Mouse (Mus musculus) stomach, embryonic 15.5 days (tissue): ENCODE results near the gene Mgmt. TPM values are rescaled to one million over a fixed set of nuclear protein-coding genes. Genes with fewer than 3 reads are reported as not detected.

Experiments used
- ATAC-seq: fragments of 200-750 bp; cut with Nextera tagmentation; 2 replicates; pipeline ENCODE4 v1.8.0; 2017; ENCODE audit warnings: low read depth, moderate number of reproducible peaks, moderate TSS enrichment; ENCODE audit not compliant: insufficient read depth, low FRiP score
- H3K27ac ChIP-seq: fragments of 300-500 bp; sonication (generic); 2 replicates; pipeline ENCODE4 v1.5.1; 2015; ENCODE audit warnings: mild to moderate bottlenecking, inconsistent platforms
- H3K27me3 ChIP-seq: fragments of 300-500 bp; sonication (generic); replicated peaks from 2 replicates; pipeline ENCODE4 v1.6.1; 2015; ENCODE audit warnings: inconsistent platforms
- H3K36me3 ChIP-seq: fragments of 300-500 bp; sonication (generic); 2 replicates; pipeline ENCODE4 v1.6.1; 2015; ENCODE audit warnings: inconsistent platforms
- H3K4me1 ChIP-seq: fragments of 300-500 bp; sonication (generic); 2 replicates; pipeline ENCODE4 v1.6.1; 2015; ENCODE audit warnings: inconsistent platforms
- H3K4me2 ChIP-seq: fragments of 300-500 bp; sonication (generic); 2 replicates; pipeline ENCODE4 v1.6.1; 2015; ENCODE audit warnings: mild to moderate bottlenecking, inconsistent platforms
- H3K4me3 ChIP-seq: fragments of 300-500 bp; sonication (generic); replicated peaks from 2 replicates; pipeline ENCODE4 v1.5.1; 2015; ENCODE audit warnings: inconsistent platforms
- H3K9ac ChIP-seq: fragments of 300-500 bp; sonication (generic); 2 replicates; pipeline ENCODE4 v1.6.1; 2015; ENCODE audit warnings: inconsistent platforms
- H3K9me3 ChIP-seq: fragments of 300-500 bp; sonication (generic); 2 replicates; pipeline ENCODE4 v1.6.1; 2016; ENCODE audit warnings: inconsistent platforms
- WGBS: fragments of 180-500 bp; shearing (Covaris S2); methylation state at CpG from one replicate; pipeline ENCODE4 v1.1.7; 2015; 5-methylcytosine and 5-hydroxymethylcytosine counted together
- polyA plus RNA-seq: library from polyadenylated mRNA; unstranded; fragments of >200 nt; fragmentation: Nextera tagmentation; extraction: Ambion mirVana; gene quantifications from 2 replicates; pipeline ENCODE4 v1.2.1, GENCODE M21; 2015

Gene Mgmt
- polyA plus RNA-seq, 1 experiment from 2014 or later: 6.2 TPM

DNA sequence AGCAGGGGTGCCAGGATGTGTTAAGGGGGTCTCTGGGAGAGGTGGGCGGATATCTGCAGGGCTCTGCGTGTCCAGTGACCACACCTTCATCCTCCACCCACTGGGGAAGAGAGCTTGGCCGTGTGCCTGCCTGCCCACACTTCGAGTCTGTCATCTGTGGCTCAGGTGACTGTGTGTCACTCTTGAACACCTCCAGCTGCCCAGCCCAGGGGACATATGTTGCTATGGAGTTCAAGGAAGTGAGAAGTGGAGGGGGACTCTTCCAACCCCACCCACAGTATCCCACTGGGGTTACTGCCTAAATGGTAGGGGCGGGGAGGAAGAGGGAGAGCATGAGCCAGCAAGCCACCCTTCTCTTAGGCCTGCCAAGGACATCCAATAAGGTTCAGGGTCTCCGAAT lies 192.7 kb downstream of the Mgmt start:
- no peaks in the 10 kb centered on the region for H3K27me3 ChIP-seq
- ATAC-seq: no peak
- no peak overlapping the region for H3K9ac ChIP-seq
- no peaks in the 10 kb centered on the region for H3K36me3 ChIP-seq
- no peaks in the 10 kb centered on the region for H3K9me3 ChIP-seq
- peaks cover 21% of the 10 kb centered on the region for H3K4me1 ChIP-seq
- 54% methylated on average over 6 of the region's 6 CpGs for WGBS
- no peak overlapping the region for H3K4me2 ChIP-seq
- H3K4me3 ChIP-seq: no peak overlapping the region
- H3K27ac ChIP-seq: no peak overlapping the region; the same call in 1 of the 2 replicates

DNA sequence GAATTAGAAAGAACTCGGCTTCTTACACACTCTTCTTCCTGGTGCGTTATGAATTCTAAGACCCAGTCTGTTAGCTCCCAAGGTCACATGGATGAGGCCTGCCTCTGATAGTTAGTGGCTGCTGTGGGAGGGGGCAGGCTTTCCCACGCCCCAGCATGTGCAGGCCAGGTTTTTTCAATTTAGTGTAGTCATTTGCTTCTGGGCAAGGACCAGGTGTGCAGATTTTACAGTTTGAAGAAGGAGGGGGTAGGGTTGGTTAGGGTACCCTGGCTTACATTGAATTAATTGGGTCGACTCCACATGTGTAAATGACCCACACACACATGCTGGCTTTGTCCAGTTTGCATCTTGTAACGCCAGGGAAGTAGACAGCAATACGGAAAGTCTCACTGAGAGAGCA lies 193.7 kb downstream of the Mgmt start:
- Histone ChIP-seq H3K9me3 (no peaks in the 10 kb centered on the region), H3K4me2 (no peak overlapping the region), H3K36me3 (no peaks in the 10 kb centered on the region), H3K4me1 (peaks cover 21% of the 10 kb centered on the region), H3K9ac (no peak overlapping the region), H3K4me3 (no peak overlapping the region), H3K27ac (no peak overlapping the region), H3K27me3 (no peaks in the 10 kb centered on the region)
- no peak for ATAC-seq
- 83% methylated on average over 6 of the region's 6 CpGs for WGBS

DNA sequence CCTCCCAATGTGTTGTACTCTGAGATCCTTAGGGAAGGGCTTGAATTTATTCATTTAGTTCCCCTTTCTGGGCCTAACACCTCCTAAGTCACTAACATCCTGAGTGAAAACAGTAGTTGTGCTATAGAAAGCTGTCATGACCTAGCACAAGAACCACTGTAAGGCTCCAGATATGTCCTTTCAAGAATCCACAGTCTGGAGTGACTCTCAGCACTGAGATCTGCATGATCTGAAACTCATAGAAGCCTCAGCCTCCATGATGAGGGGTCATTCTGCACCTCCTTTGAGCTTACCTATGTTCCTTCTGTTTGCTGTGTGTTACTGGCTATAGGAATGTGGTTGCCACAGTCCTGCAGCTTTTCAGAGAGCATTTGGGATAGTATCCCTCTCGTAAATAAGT lies 200.1 kb downstream of the Mgmt start:
- ATAC-seq: no peak
- 80% methylated on average over 1 of the region's 1 CpGs for WGBS
- no peak overlapping the region for H3K4me3 ChIP-seq
- no peaks in the 10 kb centered on the region for H3K9me3 ChIP-seq
- no peaks in the 10 kb centered on the region for H3K36me3 ChIP-seq
- no peaks in the 10 kb centered on the region for H3K4me1 ChIP-seq
- no peak overlapping the region for H3K9ac ChIP-seq
- no peak overlapping the region for H3K27ac ChIP-seq
- no peaks in the 10 kb centered on the region for H3K27me3 ChIP-seq
- H3K4me2 ChIP-seq: no peak overlapping the region

DNA sequence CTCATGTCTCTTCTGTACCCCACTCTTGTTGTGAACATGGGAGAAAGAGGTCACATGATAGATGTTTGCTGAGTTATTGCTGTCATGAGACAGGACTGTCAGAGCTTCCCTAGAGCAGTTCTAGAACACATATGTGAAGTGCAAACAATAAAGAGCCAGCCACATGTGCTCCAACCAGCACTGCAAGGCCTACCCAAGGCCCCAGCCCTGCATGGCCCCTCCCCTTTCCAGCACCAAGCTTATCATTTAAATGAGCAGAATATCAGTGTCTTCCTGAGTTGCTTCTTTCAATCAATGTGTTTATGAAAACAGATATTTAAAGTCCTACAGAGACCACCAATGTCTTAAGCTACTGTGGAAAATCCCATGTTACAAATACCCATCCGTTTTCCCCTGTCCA lies 201.3 kb downstream of the Mgmt start:
- 89% methylated on average over 1 of the region's 1 CpGs for WGBS
- no peak overlapping the region for H3K4me2 ChIP-seq
- H3K27ac ChIP-seq: no peak overlapping the region
- no peak for ATAC-seq
- H3K36me3 ChIP-seq: no peaks in the 10 kb centered on the region
- no peak overlapping the region for H3K9ac ChIP-seq
- H3K27me3 ChIP-seq: no peaks in the 10 kb centered on the region
- no peak overlapping the region for H3K4me3 ChIP-seq
- H3K4me1 ChIP-seq: no peaks in the 10 kb centered on the region
- no peaks in the 10 kb centered on the region for H3K9me3 ChIP-seq

DNA sequence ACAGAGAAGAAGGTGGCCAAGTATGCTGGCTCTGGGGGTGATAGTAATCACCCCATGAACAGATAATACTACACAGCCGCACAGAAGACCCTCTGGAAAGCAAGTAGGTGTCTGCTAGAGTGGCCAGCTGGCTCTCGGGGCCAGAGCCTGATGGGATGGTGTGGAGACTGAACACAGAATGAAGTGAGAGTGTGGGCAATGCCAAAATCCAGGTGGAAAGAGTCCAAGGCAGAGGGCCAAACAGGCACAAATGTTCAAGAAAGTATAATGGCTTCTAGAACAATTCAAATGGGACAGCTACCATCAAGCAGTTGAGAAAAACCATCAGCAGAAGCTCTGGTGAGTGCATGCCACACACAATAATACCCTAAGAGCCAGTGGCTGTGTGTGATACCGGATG lies 205.4 kb downstream of the Mgmt start:
- no peak overlapping the region for H3K4me2 ChIP-seq
- no peaks in the 10 kb centered on the region for H3K4me1 ChIP-seq
- no peaks in the 10 kb centered on the region for H3K27me3 ChIP-seq
- no peaks in the 10 kb centered on the region for H3K9me3 ChIP-seq
- WGBS: 92% methylated on average over 3 of the region's 3 CpGs
- ATAC-seq: no peak
- no peaks in the 10 kb centered on the region for H3K36me3 ChIP-seq
- H3K9ac ChIP-seq: no peak overlapping the region
- H3K4me3 ChIP-seq: no peak overlapping the region
- H3K27ac ChIP-seq: no peak overlapping the region

DNA sequence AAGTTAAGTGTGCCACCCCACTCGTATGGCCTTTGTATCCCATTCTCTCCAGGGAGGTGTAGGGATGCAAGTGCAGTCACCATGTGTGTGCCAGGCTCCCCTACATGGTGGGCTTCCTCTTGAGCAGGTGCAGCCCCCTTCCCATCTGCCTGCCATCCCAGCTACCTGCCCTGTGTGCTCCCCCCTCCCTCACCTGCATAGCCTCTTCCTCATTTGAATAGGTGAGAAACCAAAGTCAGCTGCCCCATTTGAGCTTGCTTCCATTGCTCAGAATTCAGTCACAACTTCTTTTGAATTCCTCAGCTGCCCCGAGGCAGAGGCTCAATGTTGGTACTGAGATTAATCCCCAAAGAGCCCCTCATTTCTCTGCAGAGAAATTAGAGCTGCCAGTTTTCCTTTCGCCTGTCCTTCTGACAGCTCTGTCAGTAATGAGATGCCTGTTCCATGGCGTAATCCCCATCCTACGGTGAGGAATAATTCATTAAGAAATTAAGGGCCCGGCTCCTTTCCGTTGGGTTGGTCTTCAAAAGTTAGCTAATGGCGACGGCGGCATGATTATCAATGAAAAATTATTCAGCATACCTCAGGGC lies 208.3 kb downstream of the Mgmt start:
- Histone ChIP-seq H3K27me3 (no peaks in the 10 kb centered on the region), H3K36me3 (no peaks in the 10 kb centered on the region), H3K9ac (no peak overlapping the region), H3K9me3 (no peaks in the 10 kb centered on the region), H3K4me1 (no peaks in the 10 kb centered on the region), H3K4me3 (no peak overlapping the region), H3K27ac (no peak overlapping the region), H3K4me2 (no peak overlapping the region)
- ATAC-seq: no peak
- 84% methylated on average over 10 of the region's 10 CpGs for WGBS

DNA sequence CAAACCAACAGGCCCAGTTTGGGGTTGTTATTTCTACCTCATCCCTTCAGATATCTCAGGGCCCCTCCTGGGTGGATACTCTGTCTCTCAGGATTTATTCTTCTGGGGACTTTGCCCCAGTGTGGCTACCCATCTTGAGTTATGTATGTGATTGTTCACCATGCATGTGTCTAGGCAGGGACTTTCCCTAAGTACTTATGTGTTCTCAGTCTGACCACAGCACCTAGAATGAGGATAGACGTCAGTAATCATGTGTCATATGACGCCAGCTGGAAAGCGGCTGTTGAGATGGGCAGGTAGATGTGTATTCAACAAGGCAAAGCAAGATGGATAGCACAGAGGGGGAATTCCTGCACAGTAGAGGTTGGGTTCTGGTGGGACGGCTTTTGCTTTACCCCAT lies 217.7 kb downstream of the Mgmt start:
- Histone ChIP-seq H3K4me1 (no peaks in the 10 kb centered on the region), H3K9me3 (0 out of 2 replicates have a peak, but pooled peaks cover 5% of the 10 kb centered on the region), H3K4me2 (no peak overlapping the region), H3K27me3 (no peaks in the 10 kb centered on the region), H3K4me3 (no peak overlapping the region), H3K27ac (no peak overlapping the region), H3K36me3 (no peaks in the 10 kb centered on the region), H3K9ac (no peak overlapping the region)
- 91% methylated on average over 4 of the region's 4 CpGs for WGBS
- ATAC-seq: no peak

DNA sequence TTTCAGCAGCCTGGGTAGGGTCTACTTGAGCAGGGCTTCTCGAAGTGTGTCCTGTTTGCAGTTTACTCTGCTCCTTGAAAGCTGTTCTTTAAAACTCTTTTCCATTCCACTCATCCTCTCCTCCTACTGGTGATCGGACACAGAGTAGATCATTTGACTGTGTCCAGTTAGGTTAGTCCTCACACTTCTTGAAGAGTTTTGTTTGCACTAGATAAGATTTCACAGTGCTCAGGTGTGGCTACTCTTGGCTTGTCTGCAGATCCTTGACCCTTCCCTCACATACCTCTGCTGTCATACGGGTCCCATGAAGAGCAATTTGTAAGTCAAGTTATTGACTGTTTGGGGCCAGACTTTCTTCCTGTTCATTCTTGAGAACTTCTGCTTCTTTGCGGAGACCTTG lies 221.8 kb downstream of the Mgmt start:
- Histone ChIP-seq H3K4me1 (no peaks in the 10 kb centered on the region), H3K4me3 (no peak overlapping the region), H3K27ac (no peak overlapping the region), H3K4me2 (no peak overlapping the region), H3K36me3 (no peaks in the 10 kb centered on the region), H3K9me3 (0 out of 2 replicates have a peak, but pooled peaks cover 5% of the 10 kb centered on the region), H3K9ac (no peak overlapping the region), H3K27me3 (no peaks in the 10 kb centered on the region)
- WGBS: 57% methylated on average over 4 of the region's 4 CpGs
- no peak for ATAC-seq

DNA sequence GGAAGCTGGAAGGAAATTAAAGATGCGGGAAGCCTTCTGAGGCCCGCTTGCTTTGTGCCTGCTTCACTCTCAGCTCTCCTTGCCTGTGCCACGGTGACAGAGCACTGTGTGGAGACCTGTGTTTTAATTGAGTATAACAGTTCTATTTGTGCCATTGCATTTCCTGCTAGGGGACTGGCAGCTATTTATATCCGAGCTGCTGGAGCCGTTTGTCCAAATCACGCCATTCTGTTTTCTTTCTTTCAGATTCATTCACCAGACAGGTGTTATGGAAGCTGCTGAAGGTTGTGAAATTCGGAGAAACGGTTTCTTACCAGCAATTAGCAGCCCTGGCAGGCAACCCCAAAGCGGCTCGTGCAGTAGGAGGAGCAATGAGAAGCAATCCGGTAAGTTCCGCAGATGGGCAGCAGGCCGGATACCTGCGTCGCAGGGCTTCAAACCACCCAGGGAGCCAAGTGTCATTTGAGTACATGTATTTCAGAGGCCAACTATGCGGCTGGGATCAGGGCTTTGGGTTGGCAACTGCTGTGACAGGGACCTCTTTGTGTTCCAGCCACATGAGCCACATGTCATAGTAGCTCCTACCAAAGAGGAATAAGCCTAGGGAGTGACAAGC lies 226.9 kb downstream of the Mgmt start:
- WGBS: 74% methylated on average over 16 of the region's 16 CpGs
- no peaks in the 10 kb centered on the region for H3K27me3 ChIP-seq
- ATAC-seq: no peak
- no peaks in the 10 kb centered on the region for H3K9me3 ChIP-seq
- H3K4me2 ChIP-seq: no peak overlapping the region
- no peaks in the 10 kb centered on the region for H3K36me3 ChIP-seq
- H3K4me3 ChIP-seq: no peak overlapping the region
- no peak overlapping the region for H3K27ac ChIP-seq
- no peaks in the 10 kb centered on the region for H3K4me1 ChIP-seq
- H3K9ac ChIP-seq: no peak overlapping the region

DNA sequence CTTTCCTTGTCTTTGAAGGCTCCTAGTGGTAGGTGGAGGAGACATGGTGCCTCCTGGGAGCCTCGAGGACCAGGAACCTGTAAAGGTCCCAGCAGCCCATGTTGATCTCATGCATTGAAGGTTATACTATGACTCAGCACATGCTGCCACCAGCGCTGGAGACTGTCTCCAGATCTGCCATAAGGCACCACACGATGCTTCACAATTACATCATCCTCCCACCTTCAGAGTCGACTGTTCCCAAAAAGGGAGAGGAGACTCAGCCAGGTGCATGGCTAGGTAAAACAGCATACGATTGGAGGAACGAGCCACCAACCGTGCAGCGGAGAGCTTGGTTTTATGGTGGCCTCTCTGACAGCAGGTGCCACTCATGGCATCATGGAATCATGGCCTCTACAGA lies 234.3 kb downstream of the Mgmt start:
- Histone ChIP-seq H3K9me3 (no peaks in the 10 kb centered on the region), H3K27ac (no peak overlapping the region), H3K4me1 (no peaks in the 10 kb centered on the region), H3K27me3 (no peaks in the 10 kb centered on the region), H3K36me3 (no peaks in the 10 kb centered on the region), H3K4me3 (no peak overlapping the region), H3K9ac (no peak overlapping the region), H3K4me2 (no peak overlapping the region)
- no peak for ATAC-seq
- 87% methylated on average over 8 of the region's 8 CpGs for WGBS

DNA sequence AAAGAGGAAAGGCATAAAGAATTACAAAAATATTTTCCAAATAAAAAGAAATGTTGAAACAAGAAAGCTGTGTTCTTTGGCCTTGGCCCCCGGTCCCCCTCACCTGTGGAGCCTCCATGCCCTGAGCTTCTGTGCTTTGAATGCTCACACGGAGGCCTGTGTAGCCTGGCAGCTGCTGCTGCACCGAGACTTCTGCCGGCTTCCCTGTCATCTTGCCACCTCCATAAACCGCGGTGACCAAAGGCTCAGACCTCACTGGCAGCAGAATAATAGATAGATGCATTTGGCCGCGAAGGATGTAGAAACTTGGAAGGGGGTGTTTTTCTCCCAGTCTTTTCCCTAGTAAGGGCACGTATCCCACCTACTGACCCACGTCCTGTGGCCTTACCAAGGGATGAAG lies 235.8 kb downstream of the Mgmt start:
- WGBS: 86% methylated on average over 10 of the region's 10 CpGs
- ATAC-seq: no peak

DNA sequence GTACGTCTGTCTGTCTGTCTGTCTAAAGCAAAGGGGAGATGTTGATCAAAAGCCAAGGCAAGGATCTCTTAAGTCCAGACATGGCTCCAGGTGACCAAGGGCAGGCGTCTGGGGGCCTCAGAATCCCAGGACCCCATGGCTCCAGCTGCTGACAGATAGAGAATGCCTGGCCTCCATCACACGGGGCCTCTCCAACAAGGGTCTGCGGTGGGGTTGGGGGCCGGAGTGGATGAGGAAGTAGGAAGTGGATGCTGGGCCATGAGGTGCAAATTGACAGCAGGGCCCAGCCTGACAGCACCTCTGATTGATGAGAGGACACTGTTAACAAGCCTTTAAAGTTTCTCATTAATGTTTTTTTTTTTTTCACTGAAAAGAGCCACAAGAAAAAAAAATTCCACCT lies 237.5 kb downstream of the Mgmt start:
- Histone ChIP-seq H3K27me3 (no peaks in the 10 kb centered on the region), H3K9ac (no peak overlapping the region), H3K4me1 (no peaks in the 10 kb centered on the region), H3K9me3 (no peaks in the 10 kb centered on the region), H3K36me3 (no peaks in the 10 kb centered on the region), H3K4me3 (no peak overlapping the region), H3K4me2 (no peak overlapping the region), H3K27ac (no peak overlapping the region)
- ATAC-seq: no peak
- WGBS: 55% methylated on average over 5 of the region's 5 CpGs

More for the DNA sequence above, 235.8 kb downstream of the Mgmt start:
- H3K27ac ChIP-seq: no peak overlapping the region
- no peaks in the 10 kb centered on the region for H3K27me3 ChIP-seq
- no peak overlapping the region for H3K9ac ChIP-seq
- no peaks in the 10 kb centered on the region for H3K4me1 ChIP-seq
- no peak overlapping the region for H3K4me2 ChIP-seq
- no peaks in the 10 kb centered on the region for H3K36me3 ChIP-seq
- H3K4me3 ChIP-seq: no peak overlapping the region
- no peaks in the 10 kb centered on the region for H3K9me3 ChIP-seq

DNA sequence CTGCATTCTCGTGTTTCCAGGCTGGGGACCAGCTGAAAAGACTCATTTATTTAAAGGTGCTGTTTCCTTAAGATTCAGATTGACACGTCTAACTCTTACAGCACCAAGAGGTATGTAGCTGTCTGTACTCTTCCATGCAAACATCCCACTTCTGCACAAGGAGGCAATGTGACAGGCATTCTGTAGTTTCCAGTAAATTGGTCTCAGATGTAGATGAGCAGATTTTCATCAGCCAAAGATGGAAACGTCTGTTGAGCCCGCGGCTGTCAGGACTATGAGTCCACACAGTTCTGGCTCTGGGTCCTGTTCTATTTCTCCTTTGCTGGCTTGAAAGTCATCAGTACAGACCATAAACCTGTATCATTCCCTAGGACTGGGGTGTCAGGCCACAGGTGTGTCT lies 243.7 kb downstream of the Mgmt start:
- Histone ChIP-seq H3K4me2 (no peak overlapping the region), H3K27me3 (no peaks in the 10 kb centered on the region), H3K27ac (no peak overlapping the region), H3K4me3 (no peak overlapping the region), H3K9me3 (no peaks in the 10 kb centered on the region), H3K36me3 (no peaks in the 10 kb centered on the region), H3K4me1 (no peaks in the 10 kb centered on the region), H3K9ac (no peak overlapping the region)
- 68% methylated on average over 5 of the region's 5 CpGs for WGBS
- ATAC-seq: no peak
